Mouse (Mus musculus): ENCODE measurements around the gene Spata20. TPM values are rescaled to one million over a fixed set of nuclear protein-coding genes. Genes with fewer than 3 reads are reported as not detected.

The Spata20 gene
- total RNA-seq (2021), result 1 to 10 TPM in 1 of 2 experiments, under 1 TPM in 1; 0.61 to 1.5 TPM

DNA sequence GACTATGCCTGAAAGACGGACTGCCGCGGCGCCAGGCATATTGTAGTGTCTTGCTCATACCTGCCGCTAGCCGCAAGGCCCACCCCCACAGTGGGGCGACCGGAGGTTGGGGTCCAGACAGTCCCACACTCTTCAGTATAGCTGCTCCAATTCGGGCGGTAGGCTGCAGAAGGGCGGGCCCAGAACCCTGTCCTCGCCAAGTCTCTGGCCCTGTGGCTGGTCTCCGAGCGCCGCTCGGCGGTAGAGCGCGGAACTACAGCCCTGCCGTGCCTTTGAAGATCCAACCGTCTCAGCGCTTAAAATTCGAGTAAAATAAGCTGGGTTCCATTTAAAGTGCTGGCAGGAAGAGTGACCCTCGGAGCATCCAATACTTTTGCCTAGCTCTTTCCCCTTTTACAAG, at the start of gene Spata20:
Spata20 (minus strand) TSS at position 179 of the 400 bp plus-strand sequence.
- peak; percentile 93 for DNase-seq

DNA sequence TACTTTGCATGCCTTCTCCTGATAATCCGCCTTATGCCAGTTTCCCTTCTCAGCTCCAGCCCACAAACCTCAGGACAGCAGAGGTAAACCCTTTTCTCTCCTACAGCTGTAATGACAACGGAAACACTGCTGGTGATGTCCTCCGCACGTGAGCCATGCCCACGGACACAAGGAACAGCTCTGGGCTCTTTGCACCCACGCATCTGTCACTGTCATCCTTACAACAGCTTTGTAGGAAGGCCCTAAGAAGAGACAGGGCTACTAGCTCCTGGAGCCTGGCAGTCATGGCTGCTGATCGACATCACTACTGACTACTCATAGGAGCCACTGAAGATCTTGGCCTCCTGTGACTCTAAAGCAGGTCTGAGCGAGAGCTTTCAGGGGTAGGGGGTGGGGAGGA, 47.2 kb upstream of the Spata20 start:
- DNase-seq, result no peak

DNA sequence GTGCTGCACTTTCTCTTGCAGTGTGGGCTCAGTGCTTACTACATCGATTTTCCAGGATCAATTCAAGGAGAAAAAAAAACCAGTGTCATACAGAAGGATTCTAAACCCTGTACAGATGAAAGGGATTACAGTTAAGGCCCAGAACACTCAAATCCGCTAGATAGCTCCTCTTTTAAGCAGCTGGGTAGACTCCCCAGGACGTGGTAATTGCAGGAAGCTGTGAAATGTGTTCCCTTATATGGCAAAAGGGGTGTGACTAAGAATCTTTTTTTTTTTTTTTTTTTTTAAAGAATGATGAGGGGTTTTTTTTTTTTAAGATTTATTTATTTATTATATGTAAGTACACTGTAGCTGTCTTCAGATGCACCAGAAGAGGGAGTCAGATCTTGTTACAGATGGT, 42.9 kb upstream of the Spata20 start:
- no peak for DNase-seq

DNA sequence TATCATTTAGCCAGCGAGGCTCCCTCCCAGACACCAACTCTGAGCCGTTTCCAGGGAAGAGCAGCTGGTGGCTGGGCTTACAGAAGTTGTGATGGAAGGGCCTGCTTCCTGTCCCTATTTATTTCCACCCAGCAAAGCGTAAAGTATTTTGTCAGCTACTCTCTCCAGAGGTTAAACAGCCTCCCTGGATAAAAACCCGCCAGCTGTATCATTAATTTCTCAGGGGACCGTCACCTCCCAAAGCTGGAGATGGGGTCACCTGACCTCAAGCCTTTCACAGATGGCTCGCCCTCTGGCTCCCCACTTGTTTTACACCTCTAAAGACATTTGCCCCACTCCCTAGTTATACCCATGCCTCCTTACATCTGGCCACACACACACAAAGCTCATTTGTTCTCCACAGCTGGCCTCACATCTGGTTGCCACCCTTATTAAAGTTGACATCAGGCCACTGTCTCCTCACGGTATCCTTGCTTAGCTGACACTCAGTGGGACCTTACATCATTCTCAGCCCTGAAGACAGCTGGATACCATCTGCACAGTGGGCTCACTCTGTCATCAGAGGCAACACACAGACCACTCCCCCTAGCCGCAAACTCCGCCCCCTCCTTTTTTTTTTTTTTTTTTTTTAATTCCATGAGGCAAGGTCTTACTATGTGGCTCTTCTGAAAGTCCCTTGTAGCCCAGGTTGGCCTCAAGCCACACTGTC, 40.3 kb upstream of the Spata20 start:
- DNase-seq, result peak; percentile 27

DNA sequence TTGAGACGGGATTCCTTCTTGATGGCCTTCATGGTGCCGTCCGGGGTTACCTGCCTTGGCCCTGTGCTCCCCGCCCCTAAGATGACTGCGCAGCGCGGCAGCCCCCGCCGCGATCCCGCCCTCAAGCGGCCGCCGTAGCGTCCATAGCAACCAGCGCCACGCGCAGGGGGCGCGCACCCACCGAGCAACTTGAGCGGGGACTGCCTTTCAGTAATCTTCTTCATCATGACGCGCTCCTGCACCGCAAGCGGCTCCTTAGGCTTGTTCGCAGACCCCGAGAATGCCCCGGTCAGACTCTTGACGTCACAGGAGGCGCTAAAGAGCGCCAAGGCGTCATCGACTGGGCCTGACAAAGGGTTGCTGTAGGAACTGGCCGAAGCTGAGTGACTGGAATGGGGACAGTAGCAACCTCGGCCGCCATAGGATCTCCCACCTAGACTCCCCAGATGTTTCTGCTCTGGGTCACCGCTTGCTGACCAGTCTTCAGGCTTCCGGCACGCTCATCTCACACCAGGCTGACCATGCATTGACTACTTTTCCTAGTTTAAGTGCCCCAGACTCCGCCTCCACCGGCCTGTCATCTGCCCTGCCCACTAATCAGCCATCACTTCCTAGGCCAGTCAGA, 35.4 kb upstream of the Spata20 start, which contains the start of gene Mycbpap:
Mycbpap (minus strand) TSS at position 524 of the 625 bp plus-strand sequence.
- peak; percentile 65 for DNase-seq

DNA sequence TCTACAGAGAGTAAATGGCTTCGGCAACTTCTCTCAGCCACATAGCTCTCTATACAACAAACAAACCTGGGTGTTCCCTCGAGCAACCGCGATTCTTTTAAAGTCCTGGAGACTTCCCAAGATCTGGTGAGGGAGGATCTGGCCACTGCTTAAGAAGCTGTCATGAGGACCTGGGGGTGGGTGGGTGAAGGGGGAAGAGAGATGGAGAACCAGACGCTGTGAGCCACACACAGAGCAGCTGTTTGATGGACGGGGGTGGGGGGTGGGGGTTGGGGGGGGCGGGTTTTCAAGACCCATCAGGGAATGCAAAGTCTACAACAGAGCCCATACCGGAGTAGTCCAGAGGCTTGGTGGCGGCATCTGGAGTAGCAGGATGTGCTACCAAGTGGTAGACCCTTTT, 27.5 kb upstream of the Spata20 start:
- no peak for DNase-seq

DNA sequence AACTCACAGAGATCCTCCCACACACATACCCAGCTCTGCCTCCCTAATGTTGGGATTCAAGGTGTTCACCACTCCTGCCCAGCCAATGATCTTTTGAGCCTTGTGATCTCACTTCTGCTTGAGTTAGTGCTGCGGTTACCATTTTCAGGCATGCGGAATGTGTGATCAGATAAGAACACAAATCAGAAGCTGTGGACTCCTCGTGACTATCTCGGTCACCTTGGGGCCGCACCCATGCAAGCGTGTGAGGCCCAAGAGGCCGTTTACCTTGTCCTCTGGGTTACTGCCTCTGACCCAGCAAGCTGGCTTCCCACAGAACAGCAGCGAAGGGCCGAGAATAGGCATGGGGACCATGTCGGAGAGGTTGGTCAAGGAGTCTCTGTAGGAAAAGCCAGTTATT, 23.0 kb upstream of the Spata20 start:
- no peak for DNase-seq

DNA sequence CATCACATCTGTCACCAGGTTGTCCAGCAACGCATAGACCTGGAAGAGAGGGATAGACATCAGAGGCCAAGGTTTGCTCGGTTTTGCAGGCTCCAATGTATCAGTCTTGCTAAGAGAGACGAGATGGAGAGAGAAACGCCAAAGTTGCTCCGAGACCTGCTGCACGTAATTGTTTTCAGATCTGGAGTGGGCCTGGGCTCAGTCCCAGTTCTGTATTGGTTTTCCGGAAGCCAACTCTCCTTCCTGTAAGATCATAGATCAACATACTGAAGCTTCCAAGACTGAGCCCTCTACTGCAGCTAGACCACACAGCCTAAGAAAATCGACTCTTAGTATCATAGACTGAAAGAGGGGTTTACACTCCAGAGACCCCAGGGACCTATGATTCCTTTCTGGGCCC, 15.5 kb upstream of the Spata20 start:
- DNase-seq, result no peak

DNA sequence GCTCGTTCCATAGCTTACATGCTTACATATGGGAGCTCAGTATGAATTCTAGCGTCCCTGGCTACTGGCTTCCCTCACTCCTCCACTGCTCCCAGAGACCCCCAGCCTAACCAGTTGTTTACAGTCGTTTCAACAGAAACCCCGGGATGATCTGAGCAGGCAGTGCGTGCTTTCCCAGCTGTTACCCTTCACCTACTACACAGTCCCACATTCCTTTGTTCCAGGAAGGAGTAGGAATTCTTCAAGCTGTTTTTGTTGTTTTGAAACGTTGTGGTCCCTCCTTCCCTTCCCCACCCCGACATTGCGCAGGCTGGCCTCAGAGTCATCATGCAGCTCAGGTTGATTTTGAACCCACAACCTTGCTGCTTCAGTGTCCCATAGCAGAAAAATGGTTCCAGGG, 14.4 kb upstream of the Spata20 start:
- DNase-seq, result no peak

DNA sequence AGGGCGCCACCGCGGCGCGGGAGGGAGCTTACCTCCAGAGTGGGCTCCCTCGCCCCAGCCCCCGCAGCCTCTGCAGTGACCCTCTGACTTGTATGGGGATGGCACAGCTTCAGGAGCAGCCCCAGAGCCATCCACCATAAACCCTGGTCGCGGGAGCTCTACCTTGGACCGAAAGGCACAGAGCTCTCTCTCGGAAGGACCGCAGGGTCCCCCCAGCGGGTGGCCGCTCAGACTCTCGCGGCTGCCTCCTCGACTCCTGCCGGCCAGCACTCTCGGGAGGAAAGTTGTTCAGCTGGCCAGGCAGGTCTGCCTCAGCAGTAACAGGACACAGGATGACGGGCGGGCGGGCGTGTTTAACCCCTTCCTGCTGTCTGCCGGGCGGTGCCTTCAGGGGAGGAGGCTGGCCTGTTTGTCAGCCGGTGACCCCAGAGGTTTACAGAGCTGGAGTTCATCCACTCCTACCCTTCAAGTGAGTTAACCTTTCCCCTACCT, 13.7 kb upstream of the Spata20 start, which contains the start of gene Epn3:
Epn3 (minus strand) TSS at position 314 of the 492 bp plus-strand sequence.
- DNase-seq, result peak; percentile 62

DNA sequence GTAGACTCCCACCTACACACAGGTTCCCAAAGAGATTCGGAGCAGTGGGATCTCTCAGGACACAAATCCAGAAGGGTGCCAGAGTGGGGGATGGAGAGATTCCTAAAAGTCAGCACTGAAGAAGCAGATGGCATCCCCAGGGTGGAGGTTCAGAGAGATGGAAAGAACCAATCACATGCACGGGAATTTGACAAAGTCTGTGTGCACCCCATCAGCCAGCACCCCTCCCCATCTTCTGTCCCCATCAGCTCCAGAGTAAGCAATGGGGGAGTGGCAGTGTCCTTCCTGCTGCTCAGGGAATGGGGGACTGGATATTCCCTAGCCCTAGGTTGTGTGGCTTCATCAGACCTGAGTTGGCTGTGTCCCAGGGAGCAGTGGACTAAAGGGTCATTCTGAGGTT, 13.1 kb upstream of the Spata20 start:
- no peak for DNase-seq

DNA sequence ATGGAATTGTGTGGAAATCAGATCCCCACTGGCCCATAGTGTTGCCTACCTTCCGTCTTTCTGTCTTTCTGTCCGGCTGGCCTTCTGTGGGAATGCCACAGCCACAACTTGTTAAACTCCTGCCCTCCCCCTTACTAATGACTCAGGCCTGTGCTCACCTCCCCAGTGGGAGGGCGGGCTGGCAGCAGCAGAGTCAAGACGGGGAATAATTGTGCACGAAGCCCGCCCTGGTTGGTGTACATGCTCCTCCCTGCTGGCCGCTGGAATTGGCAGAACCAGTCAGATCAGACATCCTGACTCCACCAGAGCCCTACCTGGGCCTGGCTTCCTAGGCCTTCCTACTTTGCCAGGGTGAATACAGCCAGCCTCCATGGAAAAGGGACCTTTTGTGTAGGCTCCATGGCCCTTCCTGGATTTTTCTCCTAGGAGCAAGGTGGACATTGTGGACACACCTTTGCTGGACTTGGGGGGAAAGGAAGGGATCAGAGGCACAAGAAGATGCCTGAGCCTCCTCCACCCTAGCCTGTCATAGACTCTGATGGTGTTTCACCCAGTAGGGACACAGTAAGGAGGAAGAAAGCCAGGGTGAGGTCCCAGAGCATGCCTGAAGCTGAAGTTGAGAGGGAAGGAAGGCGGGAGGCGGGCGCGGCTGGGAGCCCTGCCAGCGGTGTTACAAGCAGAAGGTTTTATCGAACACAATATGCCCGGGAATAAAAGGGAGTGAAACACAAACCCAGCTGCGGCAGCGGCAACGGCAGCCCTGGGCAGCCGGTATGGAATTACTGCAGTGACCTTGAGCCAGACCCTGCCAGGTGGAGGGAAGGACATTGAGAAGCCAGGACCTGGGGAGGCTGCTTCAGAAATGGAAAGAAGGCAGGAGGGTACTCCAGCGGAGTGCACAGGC, 12.4 kb upstream of the Spata20 start:
- peak; percentile 70 for DNase-seq

DNA sequence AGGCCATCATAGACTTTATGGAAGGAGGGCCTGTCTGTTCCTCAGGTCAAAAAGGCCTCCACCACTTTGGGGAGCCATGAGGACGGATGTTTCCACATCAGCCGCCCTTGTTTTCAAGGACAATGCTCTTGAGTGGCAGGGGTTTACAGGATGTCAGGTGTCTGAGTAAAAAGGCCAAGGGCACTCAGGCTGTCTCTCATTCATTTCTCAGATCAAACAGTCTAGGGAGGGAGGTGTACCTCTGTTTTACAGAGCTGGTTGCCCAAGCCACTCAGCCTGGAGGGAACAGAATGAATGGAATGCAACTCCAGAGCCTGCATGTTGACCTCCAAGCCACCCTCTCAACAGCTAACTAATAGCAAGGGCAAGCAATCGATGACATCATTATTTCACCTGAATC, 9.4 kb upstream of the Spata20 start:
- DNase-seq, result no peak

DNA sequence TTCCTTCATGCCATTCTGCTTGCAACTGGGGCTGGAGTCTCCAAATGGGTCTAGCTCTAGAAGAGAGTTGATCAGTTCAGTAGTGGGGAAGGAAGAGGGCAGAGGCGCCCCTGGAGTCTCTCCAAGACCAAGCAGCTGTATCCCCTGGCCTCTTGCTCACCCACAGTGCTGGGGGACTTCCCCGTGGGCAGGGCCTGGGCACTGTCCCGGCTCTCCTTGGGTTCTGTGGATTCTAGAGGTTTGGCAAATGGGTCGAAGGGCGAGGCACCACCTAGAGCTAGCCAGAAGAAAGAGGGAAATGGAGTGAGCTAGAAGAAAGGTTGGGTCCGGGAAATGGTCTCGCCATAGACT, 5.7 kb upstream of the Spata20 start:
- DNase-seq, result no peak

DNA sequence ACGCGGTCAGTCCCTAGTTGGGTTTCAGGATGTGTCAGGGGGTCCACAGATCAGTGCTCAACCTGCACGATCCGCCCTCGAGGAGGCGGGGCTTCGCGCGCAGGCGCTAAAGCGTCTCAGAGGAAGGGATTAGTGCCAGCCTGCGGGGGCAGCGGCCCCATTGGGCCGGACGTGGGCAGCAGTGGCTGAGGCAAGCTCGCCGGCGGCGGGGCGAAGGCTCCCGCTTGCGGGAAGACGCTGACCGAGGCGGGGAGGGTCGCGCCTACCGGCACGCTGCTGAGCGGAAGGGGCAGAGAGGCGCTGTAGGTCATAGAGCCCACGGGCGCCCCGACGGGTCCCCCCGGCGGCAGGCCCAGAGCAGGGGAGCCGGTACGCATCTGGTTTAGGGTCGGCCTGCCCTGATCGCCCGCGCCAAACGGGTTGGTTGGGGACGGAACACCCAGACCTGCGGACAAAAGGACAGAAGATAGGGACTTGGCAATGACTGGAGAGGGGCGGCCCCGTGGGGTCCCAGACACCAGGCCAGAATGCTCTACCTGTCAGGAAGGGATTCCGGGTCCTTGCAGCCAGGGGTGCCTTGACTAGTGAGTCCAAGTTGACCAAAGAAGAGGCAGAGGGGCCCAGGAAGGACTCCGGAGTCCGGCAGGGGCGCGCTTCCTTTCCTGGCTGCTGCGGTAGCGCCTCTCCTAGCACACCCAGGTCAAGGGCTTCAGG, 5.2 kb upstream of the Spata20 start:
- peak; percentile 48 for DNase-seq

DNA sequence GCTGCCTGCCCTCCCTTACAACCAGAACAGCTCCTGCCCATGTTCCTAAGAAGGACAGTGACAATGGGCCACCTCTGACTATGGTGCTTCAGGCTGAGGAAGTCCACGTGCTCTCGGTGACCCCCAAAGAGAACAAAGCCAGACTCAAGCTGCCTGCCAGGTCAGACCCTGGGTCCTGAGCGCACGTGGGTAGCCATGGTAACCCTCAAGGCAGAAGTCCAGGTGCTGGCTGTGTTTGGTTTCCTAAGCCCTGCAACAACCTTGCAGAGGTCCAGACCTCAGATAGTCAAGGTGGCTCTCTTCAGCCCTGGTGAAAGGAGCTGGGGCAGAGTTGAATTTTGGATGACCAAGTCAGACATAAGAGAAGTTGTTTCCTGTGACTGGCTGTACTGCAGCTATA, 3.8 kb upstream of the Spata20 start:
- DNase-seq, result no peak

DNA sequence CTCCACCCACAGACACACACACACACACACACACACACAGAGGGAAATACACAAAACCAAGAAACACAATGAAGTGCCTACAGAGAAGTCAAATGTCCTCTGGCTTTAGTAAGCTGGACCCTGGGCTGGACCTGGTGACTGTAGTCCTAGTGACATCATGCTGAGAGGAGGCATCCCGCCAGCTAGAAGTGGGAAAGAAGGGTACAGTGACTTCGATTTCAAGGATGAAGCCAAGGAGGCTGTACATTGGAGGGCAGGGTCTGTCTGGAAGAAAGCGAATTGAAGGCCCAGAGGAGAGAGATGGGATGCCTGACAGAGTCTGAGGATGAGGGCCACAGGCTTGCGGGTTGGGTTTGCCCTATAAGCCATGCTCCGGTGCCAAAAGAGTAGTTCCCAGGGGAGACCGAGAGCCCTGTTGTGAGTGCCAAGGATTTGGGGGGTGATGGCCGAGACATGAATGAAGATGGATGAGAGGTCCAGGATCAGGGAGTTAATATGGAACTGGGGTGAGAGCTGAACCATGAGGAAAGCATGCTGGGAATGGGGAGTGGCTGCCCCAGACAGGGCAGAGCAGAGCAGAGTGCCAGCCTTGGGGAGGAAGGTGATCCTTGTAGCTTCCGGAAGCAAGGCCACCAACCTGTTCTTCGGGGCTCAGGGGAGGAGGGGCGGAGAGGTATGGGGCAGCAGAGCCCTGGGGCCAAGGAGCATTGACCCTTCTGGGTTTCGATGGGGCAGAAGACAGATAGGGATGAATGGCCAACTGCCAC, 3.0 kb upstream of the Spata20 start:
- no peak for DNase-seq

DNA sequence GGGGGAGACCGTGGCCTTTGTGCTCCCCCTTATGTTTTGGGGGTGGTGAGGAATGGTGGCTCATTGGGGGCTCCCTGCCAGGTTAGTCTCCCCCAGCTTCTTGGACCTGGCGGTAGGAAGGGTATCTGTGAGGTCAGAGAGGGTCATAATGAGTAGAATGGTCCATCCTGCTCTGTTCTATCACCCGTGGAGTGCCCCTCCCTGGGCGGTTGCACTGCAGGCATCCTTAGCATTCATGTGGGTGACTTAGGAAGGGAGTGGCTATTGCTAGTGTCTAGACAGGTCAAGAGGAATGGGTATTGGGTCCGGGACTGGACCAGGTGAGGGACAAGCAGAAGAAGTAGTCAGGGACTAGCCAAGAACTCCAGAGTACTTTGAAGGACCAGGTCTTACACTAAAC, 756 bp downstream of the Spata20 start:
- no peak for DNase-seq

DNA sequence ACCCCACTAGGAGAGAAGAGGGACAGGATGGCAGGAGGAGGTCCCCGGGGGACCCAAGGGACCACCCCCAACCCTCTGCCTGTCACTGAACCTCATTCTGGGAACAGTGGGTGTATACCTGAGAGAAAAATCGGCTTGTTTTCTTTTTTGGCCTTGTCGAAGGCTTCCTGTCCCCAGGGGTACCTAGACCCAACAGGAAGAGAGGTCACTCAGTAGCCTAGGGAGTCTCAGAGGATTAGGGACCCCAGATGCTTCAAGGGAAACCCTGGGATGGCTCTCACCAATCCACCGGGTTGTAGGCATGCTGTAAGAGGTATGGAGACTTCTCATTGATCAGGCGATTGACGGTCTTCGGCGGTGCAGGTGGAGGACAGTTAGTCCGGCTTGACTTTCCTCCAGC, 1.3 kb downstream of the Spata20 start:
- no peak for DNase-seq

DNA sequence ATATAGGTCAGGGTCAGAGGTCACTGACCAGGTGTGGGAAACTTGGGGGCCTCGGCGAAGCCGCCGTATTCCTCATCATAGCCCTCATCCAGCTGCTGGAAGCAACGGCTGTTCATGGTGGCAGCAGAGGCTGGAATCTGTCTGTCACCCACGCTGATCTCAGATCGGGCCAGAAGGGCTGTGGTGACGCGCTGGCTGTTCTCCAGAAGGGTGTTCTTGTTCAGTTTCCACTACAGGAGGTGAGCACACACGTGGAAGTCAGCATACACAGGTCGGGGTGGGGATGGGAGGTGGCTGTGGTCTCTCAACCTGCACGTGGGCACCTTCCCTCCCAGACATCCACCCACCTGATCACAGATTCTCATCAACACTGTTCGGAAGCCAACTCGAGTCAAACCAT, 2.1 kb downstream of the Spata20 start:
- DNase-seq, result no peak

DNA sequence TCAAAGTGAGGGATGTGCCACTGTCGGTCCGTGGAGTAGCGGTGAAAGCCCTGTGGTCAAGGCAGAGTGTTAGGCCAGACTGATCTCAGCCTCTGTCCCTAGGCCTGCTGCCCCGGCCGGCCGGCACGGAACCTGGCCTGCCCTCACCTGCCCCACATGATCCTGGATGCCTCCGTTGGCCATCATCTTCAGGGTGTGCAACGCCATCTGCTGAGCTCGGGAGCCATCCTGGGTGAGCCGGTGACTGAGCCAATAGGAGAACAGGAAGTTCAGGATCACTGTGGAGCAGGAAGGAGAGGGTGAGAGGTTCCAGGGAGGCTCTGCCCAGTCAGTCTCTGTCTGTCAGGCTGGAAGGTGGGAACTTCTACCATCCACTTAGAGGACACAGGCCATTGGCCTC, 2.5 kb downstream of the Spata20 start:
- no peak for DNase-seq

DNA sequence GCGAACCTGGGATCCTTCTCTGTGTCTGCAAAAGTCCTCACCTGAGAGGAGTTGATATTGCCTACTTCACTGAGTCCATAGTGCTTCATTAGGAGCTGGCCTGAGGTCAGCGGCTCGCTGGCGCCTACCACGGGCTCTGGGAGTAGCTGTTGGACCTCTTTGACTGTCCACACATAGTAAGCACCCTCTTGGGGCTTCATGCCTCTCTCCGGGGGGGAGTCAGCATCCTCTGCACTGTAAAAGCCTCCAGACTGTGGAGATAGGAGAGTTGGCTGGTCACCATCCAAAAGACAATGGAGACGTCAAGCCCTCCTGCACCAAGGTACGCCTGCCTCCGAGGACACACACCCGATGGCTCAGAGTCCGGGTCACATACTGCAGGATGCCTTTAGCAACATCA, 3.2 kb downstream of the Spata20 start:
- no peak for DNase-seq

Data from heart, postnatal 4 days (tissue).